Mouse (Mus musculus) small intestine, adult 2 months (tissue): ENCODE results near the gene Map4k3. TPM values are rescaled to one million over a fixed set of nuclear protein-coding genes. Genes with fewer than 3 reads are reported as not detected.

Source experiments
- H3K27ac ChIP-seq: fragments of 200-500 bp; 2 replicates; pipeline ENCODE4 v1.5.1; 2012; ENCODE audit warnings: low read depth, low read length, control low read depth, inconsistent platforms; ENCODE audit not compliant: insufficient read depth
- H3K27me3 ChIP-seq: fragments of 200-500 bp; 2 replicates; pipeline ENCODE4 v1.6.1; 2012; ENCODE audit warnings: mild to moderate bottlenecking, moderate library complexity, low read length, inconsistent platforms; ENCODE audit not compliant: control insufficient read depth, insufficient read depth
- H3K36me3 ChIP-seq: fragments of 200-500 bp; 2 replicates; pipeline ENCODE4 v1.6.1; 2012; ENCODE audit warnings: mild to moderate bottlenecking, low read length, control low read depth, inconsistent platforms; ENCODE audit not compliant: control insufficient read depth, insufficient read depth
- H3K4me1 ChIP-seq: fragments of 200-500 bp; 2 replicates; pipeline ENCODE4 v1.6.1; 2012; ENCODE audit warnings: low read length, inconsistent platforms, mixed read lengths; ENCODE audit not compliant: control insufficient read depth, insufficient read depth, insufficient read length
- H3K4me3 ChIP-seq: fragments of 200-500 bp; 2 replicates; pipeline ENCODE4 v1.5.1; 2012; ENCODE audit warnings: low read depth, mild to moderate bottlenecking, control low read depth, inconsistent platforms, low read length, moderate library complexity
- CTCF ChIP-seq: fragments of 200-500 bp; IDR thresholded peaks from 2 replicates; pipeline ENCODE4 v1.5.1; 2012; ENCODE audit warnings: low read depth, mild to moderate bottlenecking, control low read depth, inconsistent platforms, low read length, moderate library complexity, mixed read lengths; ENCODE audit not compliant: insufficient replicate concordance, insufficient read length; ENCODE audit errors: extremely low read depth
- POLR2A ChIP-seq: fragments of 200-500 bp; IDR thresholded peaks from 2 replicates; pipeline ENCODE4 v1.6.1; 2012; ENCODE audit warnings: low read depth, mild to moderate bottlenecking, control low read depth, inconsistent platforms, low read length, moderate library complexity
- WGBS: fragments of 180-500 bp; shearing (Covaris S2); methylation state at CpG from one replicate; pipeline ENCODE4 v1.1.7; 2018; 5-methylcytosine and 5-hydroxymethylcytosine counted together
- polyA plus RNA-seq: library from polyadenylated mRNA; depleted of rRNA; stranded (reverse); fragments of >200 nt; gene quantifications from 2 replicates; pipeline ENCODE4 v1.2.3, GENCODE M21; 2012

Map4k3 gene
- polyA plus RNA-seq, 1 experiment: 9.4 TPM

- H3K4me3 ChIP-seq: no peak overlapping the region
- H3K27ac ChIP-seq: no peak overlapping the region
- no peak for TF ChIP-seq CTCF
- TF ChIP-seq POLR2A: no peak
- H3K36me3 ChIP-seq: peaks cover 31% of the 10 kb centered on the region
- no peaks in the 10 kb centered on the region for H3K27me3 ChIP-seq
- H3K4me1 ChIP-seq: no peaks in the 10 kb centered on the region
- 98% methylated on average over 3 of the region's 3 CpGs for WGBS
Measured at GRCm38 (mm10) chr17:80631028-80631427, 97.3 kb downstream of the Map4k3 start.

GRCm38 (mm10) chr17:80624979-80625378 lies 103.3 kb downstream of the Map4k3 start:
- H3K27ac ChIP-seq: no peak overlapping the region
- no peaks in the 10 kb centered on the region for H3K4me1 ChIP-seq
- TF ChIP-seq POLR2A (no peak), CTCF (no peak)
- H3K36me3 ChIP-seq: peaks cover 10% of the 10 kb centered on the region
- no peaks in the 10 kb centered on the region for H3K27me3 ChIP-seq
- no peak overlapping the region for H3K4me3 ChIP-seq

DNA sequence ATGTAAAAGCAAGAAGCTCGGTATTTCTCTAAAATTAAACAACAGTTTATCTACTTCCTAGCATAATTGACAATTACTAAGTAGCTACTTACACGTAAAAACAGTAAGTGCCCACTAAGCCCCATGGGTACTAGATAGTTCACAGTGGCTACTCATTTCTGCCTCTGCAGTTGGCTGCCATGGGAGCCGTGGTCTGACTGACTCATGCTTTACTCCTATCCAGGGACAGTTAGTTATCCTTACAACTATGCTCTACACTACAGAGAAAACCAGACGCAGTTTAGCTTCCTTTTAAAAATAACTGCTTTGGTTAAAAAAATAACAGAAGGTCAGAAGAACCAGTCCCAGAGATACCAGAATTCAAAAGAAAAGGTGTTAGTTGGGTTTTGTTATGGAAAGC lies 106.6 kb downstream of the Map4k3 start:
- H3K4me1 ChIP-seq: no peaks in the 10 kb centered on the region
- no peak overlapping the region for H3K4me3 ChIP-seq
- 85% methylated on average over 4 of the region's 4 CpGs for WGBS
- H3K27ac ChIP-seq: no peak overlapping the region
- TF ChIP-seq POLR2A (no peak), CTCF (no peak)
- H3K27me3 ChIP-seq: no peaks in the 10 kb centered on the region
- H3K36me3 ChIP-seq: peaks cover 9% of the 10 kb centered on the region

DNA sequence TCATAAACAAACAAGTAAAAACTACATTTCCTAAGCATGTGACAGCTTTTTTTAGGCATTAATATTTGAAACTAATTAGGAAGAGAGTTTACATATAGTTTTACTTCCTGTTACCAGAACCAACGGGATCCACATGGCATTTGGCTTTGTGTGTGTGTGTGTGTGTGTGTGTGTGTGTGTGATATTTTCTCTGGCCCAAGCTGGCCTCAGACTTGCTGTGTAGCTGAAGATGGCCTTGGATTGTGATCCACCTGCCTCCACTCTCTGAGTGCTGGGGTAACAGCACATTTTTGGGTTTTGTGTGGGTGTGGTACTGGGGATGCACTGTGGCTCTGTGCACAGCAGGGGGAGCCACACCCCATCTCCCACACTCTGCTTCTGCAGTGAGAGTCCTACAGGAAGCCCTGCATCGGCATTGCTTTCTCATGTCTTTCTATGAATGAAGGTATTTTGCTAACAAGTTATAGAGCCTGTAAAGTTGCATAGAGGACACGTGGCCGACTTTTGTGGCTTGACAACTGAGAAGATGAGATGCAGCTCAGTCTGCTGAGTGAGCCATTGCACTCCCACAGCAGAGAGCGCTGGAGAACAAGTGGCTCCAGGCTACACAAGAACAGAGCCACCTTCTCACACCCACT lies 107.4 kb downstream of the Map4k3 start:
- Histone ChIP-seq H3K27me3 (no peaks in the 10 kb centered on the region), H3K27ac (no peak overlapping the region), H3K36me3 (peaks cover 10% of the 10 kb centered on the region), H3K4me1 (no peaks in the 10 kb centered on the region), H3K4me3 (no peak overlapping the region)
- TF ChIP-seq CTCF (peak; percentile 82; the same call in 1 of the 2 replicates), POLR2A (no peak)
- WGBS: 52% methylated on average over 5 of the region's 5 CpGs

GRCm38 (mm10) chr17:80619556-80619955 lies 108.7 kb downstream of the Map4k3 start:
- Histone ChIP-seq H3K4me1 (no peaks in the 10 kb centered on the region), H3K4me3 (no peak overlapping the region), H3K27me3 (no peaks in the 10 kb centered on the region), H3K36me3 (peaks cover 22% of the 10 kb centered on the region), H3K27ac (no peak overlapping the region)
- no peak for TF ChIP-seq POLR2A
- TF ChIP-seq CTCF: no peak
- whole genome bisulfite sequencing: 93% methylated on average over 13 of the region's 13 CpGs

DNA sequence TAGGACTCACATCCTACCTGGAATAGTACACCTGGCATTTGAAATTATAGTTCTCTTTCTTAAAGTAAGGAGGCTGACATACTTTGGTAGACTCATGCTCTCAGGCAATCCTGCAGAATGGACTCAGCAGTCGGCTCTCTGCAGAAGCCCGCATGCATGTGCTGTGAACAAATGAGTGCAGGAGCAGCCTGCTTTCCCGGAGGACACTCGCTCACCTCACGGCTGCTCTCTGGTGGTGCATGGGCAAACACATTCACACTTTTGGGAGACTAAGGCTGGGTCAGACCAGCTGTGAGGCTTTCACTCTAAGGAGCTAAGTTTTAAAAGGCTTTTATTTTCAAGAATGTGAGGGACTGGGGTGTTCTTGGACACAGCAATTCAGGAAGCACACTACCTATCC lies 109.4 kb downstream of the Map4k3 start:
- Histone ChIP-seq H3K27ac (no peak overlapping the region), H3K27me3 (no peaks in the 10 kb centered on the region), H3K36me3 (peaks cover 24% of the 10 kb centered on the region), H3K4me1 (no peaks in the 10 kb centered on the region), H3K4me3 (no peak overlapping the region)
- WGBS: 92% methylated on average over 5 of the region's 5 CpGs
- TF ChIP-seq CTCF: no peak
- no peak for TF ChIP-seq POLR2A

GRCm38 (mm10) chr17:80603806-80604205 lies 124.5 kb downstream of the Map4k3 start:
- 92% methylated on average over 6 of the region's 6 CpGs for WGBS
- Histone ChIP-seq H3K4me3 (no peak overlapping the region), H3K27me3 (no peaks in the 10 kb centered on the region), H3K36me3 (peaks cover 70% of the 10 kb centered on the region), H3K4me1 (no peaks in the 10 kb centered on the region), H3K27ac (no peak overlapping the region)
- TF ChIP-seq POLR2A (no peak), CTCF (no peak)
